Mouse (Mus musculus): Measurements from ENCODE around the gene Slc35b4.

Gene Slc35b4

DNA sequence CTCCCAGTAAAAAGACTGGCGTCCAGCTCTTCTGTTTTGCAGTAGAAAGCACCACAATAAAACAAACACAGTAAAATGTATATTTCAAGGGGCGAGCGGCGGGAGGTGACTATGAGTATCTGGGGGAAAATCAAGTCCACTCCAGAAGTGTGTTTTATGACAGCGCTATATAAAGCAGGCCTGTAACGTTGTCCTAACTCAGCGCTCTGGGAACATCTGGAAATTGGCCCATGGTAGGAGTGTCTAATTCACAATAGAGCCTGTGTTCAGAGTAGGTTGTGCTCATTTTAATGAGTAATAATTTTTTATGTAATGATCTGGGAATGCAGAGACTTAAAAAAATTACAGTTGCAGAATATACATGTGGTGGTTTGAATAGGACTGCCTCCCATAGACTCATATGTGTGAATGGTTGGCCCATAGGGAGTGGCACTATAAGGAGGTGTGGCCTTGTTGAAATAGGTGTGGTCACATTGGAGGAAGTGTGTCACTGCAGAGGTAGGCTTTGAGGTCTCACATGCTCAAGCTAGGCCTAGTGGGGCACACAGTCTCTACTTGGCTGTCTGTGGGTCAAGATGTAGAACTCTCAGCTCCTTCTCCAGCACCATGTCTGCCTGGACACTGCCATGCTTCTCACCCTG, 60.0 kb downstream of the Slc35b4 start:
- DNase-seq, result no peak

DNA sequence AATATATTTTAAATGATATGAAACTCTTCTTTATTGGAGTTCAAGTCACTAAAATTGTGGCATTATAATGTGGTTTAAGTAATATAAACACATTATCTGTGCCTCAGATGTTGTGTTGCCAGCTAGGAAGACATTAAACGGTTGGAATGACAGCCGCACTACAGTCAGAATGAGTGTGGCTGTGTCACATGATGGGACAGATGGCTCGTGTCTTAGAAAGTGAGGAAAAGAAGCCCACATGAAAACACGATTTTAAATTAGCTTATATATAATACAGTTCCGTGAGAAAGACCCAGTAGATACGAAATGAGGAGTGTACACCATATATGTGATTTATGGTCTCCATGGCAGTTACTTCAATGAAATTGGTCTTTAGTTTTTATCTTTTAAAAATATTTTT, 65.5 kb downstream of the Slc35b4 start:
- no peak for DNase-seq

DNA sequence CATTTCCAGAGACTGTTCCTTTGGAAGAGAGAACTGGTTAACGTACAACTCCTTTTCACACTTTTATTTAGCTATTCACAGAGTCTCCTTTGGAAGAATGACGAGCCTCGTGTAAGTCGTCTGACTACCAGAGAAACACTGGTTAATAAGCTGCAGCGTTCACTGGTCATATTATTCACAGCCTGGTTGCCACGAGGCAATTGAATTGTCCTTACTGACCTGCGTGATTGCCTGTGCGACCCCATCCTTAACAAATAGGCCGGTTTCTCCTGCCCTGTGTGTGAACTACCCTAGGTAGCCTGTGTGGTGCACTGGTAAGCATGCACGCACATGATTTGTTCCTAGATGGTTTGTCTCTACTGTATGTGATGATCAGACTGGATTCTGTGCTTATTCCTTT, 66.3 kb downstream of the Slc35b4 start:
- DNase-seq, result no peak

Data from cerebellum, adult 11 months (tissue).